Mouse (Mus musculus) T-helper 1 cell (primary cell): Measurements from ENCODE around the gene Vmn1r26.
"Not testable (repeated sequence)": the region's sequence is repeated elsewhere in the genome, so short reads cannot be mapped to it uniquely, and the experiment has no call there.

ENCODE experiments used
- in situ Hi-C: fragments of 300-600 bp; cut with MboI, MseI; formaldehyde crosslinking; loops from one replicate; pipeline ENCODE4 v1.15.1; 2025; ENCODE audit warnings: high pct_unique_total_duplicates

Gene Vmn1r26

DNA sequence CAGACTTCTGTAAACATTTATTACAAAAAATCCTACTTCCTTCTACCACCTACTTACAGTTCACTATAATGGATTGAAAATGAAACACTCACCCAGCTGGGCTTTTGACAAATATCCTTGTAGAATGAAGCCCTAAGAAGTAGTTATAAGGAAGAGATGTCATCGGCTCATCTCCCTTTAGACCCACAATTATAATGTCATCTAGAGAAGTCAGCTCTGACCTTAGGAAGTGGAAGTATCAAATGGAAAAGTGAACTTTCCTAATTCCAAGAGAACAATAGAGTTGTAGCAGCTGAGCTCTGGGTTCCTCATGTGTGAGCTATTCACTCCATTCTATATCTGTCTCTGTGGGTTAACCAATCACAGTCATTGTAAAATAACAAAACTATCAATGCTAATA, at the start of gene Vmn1r26:
Gene Vmn1r26, minus strand, starts transcription at position 101 of the 400 bp plus-strand sequence.
- in situ Hi-C loops, result no loop called here

DNA sequence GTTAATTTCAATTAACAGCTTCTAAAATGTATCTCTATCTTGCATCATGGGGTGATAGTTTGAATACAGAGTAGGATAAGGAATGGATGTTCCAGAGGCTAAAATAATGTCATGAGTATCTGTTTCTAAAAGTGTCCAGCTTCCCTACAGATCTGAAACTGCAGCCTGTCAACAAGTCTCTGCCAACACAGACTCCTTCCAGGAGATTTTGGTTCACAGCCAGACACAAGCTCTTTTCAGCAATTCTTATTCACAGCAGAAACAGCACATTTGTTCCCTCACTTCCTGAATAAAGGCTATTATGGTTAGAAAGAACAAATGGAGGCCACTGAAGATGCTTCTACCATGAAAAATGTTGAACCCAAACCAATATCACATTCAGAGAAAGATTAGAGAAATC, 29.1 kb upstream of the Vmn1r26 start:
- in situ Hi-C loops, result no loop called here

DNA sequence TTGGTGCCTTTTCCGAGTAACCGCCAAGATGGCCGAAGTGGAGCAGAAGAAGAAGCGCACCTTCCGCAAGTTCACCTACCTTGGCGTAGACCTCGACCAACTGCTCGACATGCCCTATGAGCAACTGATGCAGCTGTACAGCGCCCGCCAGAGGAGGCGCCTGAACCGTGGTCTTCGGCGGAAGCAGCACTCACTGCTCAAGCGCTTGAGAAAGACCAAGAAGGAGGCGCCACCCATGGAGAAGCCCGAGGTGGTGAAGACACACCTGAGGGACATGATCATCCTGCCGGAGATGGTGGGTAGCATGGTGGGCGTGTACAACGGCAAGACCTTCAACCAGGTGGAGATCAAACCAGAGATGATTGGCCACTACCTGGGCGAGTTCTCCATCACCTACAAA, 2.5 kb upstream of the Vmn1r26 start:
- in situ Hi-C loops, result not testable (repeated sequence)

DNA sequence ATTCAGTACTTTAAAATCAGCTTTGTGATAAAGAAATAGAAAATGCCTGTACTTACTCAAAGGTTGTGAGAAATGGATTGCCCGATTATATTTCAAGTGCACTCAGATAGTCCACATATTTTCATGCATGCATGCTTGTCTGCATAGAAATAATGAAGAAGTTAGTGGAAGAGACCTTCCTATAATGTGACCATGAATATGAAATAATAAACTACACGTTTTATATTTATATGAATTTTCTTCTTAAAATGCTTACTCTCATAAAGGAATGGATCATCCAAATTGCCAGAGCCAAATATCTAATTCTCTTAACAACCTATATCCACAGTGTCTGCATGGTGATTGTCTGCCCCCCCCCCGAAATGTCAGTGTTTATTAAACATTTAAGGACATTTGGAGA, 34.2 kb downstream of the Vmn1r26 start, which contains the start of gene Vmn1r25:
Gene Vmn1r25, minus strand, starts transcription at position 101 of the 400 bp plus-strand sequence.
- in situ Hi-C loops, result no loop called here

DNA sequence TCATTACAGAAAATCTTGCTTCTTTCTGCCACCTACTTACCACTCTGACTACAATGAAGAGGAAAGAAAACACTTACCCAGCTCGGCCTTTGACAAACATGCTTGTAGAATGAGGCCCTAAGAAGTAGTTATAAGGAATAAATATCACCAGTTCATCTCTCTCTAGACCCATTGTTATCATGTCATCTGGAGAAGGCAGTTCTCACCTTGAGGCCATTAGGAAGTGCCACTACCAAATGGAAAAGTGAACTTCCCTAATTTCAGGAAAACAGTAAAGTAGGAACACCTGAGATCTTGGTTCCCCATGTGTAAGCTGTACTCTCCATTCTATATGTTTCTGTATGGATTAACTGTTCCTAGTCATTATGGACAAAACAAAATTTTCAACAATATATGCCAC, 53.6 kb downstream of the Vmn1r26 start, which contains the start of gene Vmn1r24:
Gene Vmn1r24, minus strand, starts transcription at position 101 of the 400 bp plus-strand sequence.
- in situ Hi-C loops, result loop anchor here (10.0 kb wide), 1 partner anchor 1477 kb away; no protein-coding TSS in a partner anchor
